Mouse (Mus musculus) intestine, embryonic 16.5 days (tissue): ENCODE results near the gene Slc28a2. TPM values are rescaled to one million over a fixed set of nuclear protein-coding genes. Genes with fewer than 3 reads are reported as not detected.
A peak's percentile ranks its signal among the peaks of the same experiment; 100 is the strongest.
"Not testable (repeated sequence)": the region's sequence is repeated elsewhere in the genome, so short reads cannot be mapped to it uniquely, and the experiment has no call there.

Experiments
- ATAC-seq: fragments of 200-750 bp; cut with Nextera tagmentation; 2 replicates; pipeline ENCODE4 v1.8.0; 2017; ENCODE audit warnings: moderate TSS enrichment, moderate library complexity
- H3K27ac ChIP-seq: fragments of 300-500 bp; sonication (generic); 2 replicates; pipeline ENCODE4 v1.5.1; 2014; ENCODE audit warnings: mild to moderate bottlenecking, low read length
- H3K27me3 ChIP-seq: fragments of 300-500 bp; sonication (generic); replicated peaks from 2 replicates; pipeline ENCODE4 v1.6.1; 2014; ENCODE audit warnings: low read length, control low read depth, mixed read lengths; ENCODE audit not compliant: control insufficient read depth, insufficient read depth
- H3K36me3 ChIP-seq: fragments of 300-500 bp; sonication (generic); 2 replicates; pipeline ENCODE4 v1.6.1; 2014; ENCODE audit warnings: low read length, control low read depth; ENCODE audit not compliant: control insufficient read depth, insufficient read depth
- H3K4me1 ChIP-seq: fragments of 300-500 bp; sonication (generic); 2 replicates; pipeline ENCODE4 v1.6.1; 2014; ENCODE audit warnings: low read length, control low read depth, mixed read lengths; ENCODE audit not compliant: control insufficient read depth, insufficient read depth
- H3K4me2 ChIP-seq: fragments of 300-500 bp; sonication (generic); 2 replicates; pipeline ENCODE4 v1.6.1; 2014; ENCODE audit warnings: low read depth, low read length, control low read depth
- H3K4me3 ChIP-seq: fragments of 300-500 bp; sonication (generic); 2 replicates; pipeline ENCODE4 v1.5.1; 2014; ENCODE audit warnings: mild to moderate bottlenecking, low read length
- H3K9ac ChIP-seq: fragments of 300-500 bp; sonication (generic); 2 replicates; pipeline ENCODE4 v1.6.1; 2014; ENCODE audit warnings: low read depth, low read length
- H3K9me3 ChIP-seq: fragments of 300-500 bp; sonication (generic); 2 replicates; pipeline ENCODE4 v1.6.1; 2016; ENCODE audit warnings: low read length, control low read depth; ENCODE audit not compliant: control insufficient read depth
- WGBS: fragments of 180-500 bp; shearing (Covaris S2); extraction: QIAGEN DNeasy Blood & Tissue Kit; methylation state at CpG from one replicate; pipeline ENCODE4 v1.1.7; 2014; 5-methylcytosine and 5-hydroxymethylcytosine counted together
- polyA plus RNA-seq: library from polyadenylated mRNA; unstranded; fragments of >200 nt; fragmentation: Nextera tagmentation; extraction: Ambion mirVana; gene quantifications from 2 replicates; pipeline ENCODE4 v1.2.1, GENCODE M21; 2015

Gene Slc28a2
- 93.5 and 105 TPM in 2 replicates for polyA plus RNA-seq

- peak; percentile 78 for ATAC-seq
- 40% methylated on average over 3 of the region's 3 CpGs for WGBS
- not testable (repeated sequence) for H3K9ac ChIP-seq
Observed at GRCm38 (mm10) chr2:122426200-122426599, at the start of gene Slc28a2. Gene Slc28a2, plus strand, starts transcription at chr2:122426477.

GRCm38 (mm10) chr2:122377215-122377674 is 49.0 kb upstream of the Slc28a2 start:
- Histone ChIP-seq H3K4me1 (no peaks in the 10 kb centered on the region), H3K9ac (peak overlapping the region; percentile 76), H3K9me3 (no peaks in the 10 kb centered on the region), H3K27ac (peak overlapping the region; percentile 88), H3K4me2 (peak overlapping the region; percentile 55), H3K36me3 (no peaks in the 10 kb centered on the region), H3K4me3 (peak overlapping the region; percentile 74), H3K27me3 (no peaks in the 10 kb centered on the region)
- WGBS, result under 1% methylated on average over 28 of the region's 28 CpGs
- ATAC-seq, result peak; percentile 92

More at GRCm38 (mm10) chr2:122426200-122426599, at the start of gene Slc28a2:
- H3K4me1 ChIP-seq, H3K27me3 ChIP-seq, H3K9me3 ChIP-seq, H3K36me3 ChIP-seq: not testable (repeated sequence)
- Histone ChIP-seq H3K27ac (peak within 1 kb of the TSS; percentile 54), H3K4me3 (peak within 1 kb of the TSS; percentile 22), H3K4me2 (peak within 1 kb of the TSS; percentile 33)

GRCm38 (mm10) chr2:122377751-122378246 is 48.5 kb upstream of the Slc28a2 start:
- Histone ChIP-seq H3K4me2 (peak overlapping the region; percentile 55), H3K27me3 (no peaks in the 10 kb centered on the region), H3K4me1 (no peaks in the 10 kb centered on the region), H3K4me3 (peak overlapping the region; percentile 74), H3K9ac (peak overlapping the region; percentile 76), H3K27ac (peak overlapping the region; percentile 88), H3K9me3 (no peaks in the 10 kb centered on the region), H3K36me3 (no peaks in the 10 kb centered on the region)
- ATAC-seq, result peak; percentile 86
- 0% methylated on average over 26 of the region's 26 CpGs for WGBS

- no peak overlapping the region for H3K9ac ChIP-seq
- H3K27me3 ChIP-seq, result no peaks in the 10 kb centered on the region
- no peak overlapping the region; the same call in 1 of the 2 replicates for H3K27ac ChIP-seq
- 20% methylated on average over 8 of the region's 8 CpGs for WGBS
- H3K4me1 ChIP-seq, result no peaks in the 10 kb centered on the region
- peak overlapping the region; percentile 74 for H3K4me3 ChIP-seq
- no peaks in the 10 kb centered on the region for H3K36me3 ChIP-seq
- no peak for ATAC-seq
- H3K4me2 ChIP-seq, result peak overlapping the region; percentile 55
- no peaks in the 10 kb centered on the region for H3K9me3 ChIP-seq
Observed at GRCm38 (mm10) chr2:122378421-122379291, 47.6 kb upstream of the Slc28a2 start.

GRCm38 (mm10) chr2:122379292-122379650 is 47.0 kb upstream of the Slc28a2 start:
- no peaks in the 10 kb centered on the region for H3K9me3 ChIP-seq
- no peaks in the 10 kb centered on the region for H3K27me3 ChIP-seq
- no peak overlapping the region for H3K4me2 ChIP-seq
- H3K4me1 ChIP-seq, result no peaks in the 10 kb centered on the region
- no peaks in the 10 kb centered on the region for H3K36me3 ChIP-seq
- no peak overlapping the region for H3K9ac ChIP-seq
- H3K4me3 ChIP-seq, result no peak overlapping the region
- ATAC-seq, result no peak
- 49% methylated on average over 2 of the region's 2 CpGs for WGBS
- no peak overlapping the region for H3K27ac ChIP-seq

- no peak overlapping the region for H3K27ac ChIP-seq
- ATAC-seq, result no peak
- no peaks in the 10 kb centered on the region for H3K4me1 ChIP-seq
- no peaks in the 10 kb centered on the region for H3K9me3 ChIP-seq
- H3K27me3 ChIP-seq, result no peaks in the 10 kb centered on the region
- peak overlapping the region; percentile 30 for H3K4me3 ChIP-seq
- H3K36me3 ChIP-seq, result no peaks in the 10 kb centered on the region
- H3K4me2 ChIP-seq, result peak overlapping the region; percentile 57
- 9% methylated on average over 11 of the region's 11 CpGs for WGBS
- H3K9ac ChIP-seq, result 0 out of 2 replicates have a peak overlapping the region, but pooled peaks have one; percentile 26
Observed at GRCm38 (mm10) chr2:122380768-122381311, 45.4 kb upstream of the Slc28a2 start.

- no peaks in the 10 kb centered on the region for H3K36me3 ChIP-seq
- no peak overlapping the region for H3K9ac ChIP-seq
- H3K9me3 ChIP-seq, result no peaks in the 10 kb centered on the region
- no peaks in the 10 kb centered on the region for H3K27me3 ChIP-seq
- no peak overlapping the region for H3K4me3 ChIP-seq
- H3K4me2 ChIP-seq, result no peak overlapping the region
- WGBS, result 70% methylated on average over 16 of the region's 16 CpGs
- no peak for ATAC-seq
- H3K27ac ChIP-seq, result no peak overlapping the region
- no peaks in the 10 kb centered on the region for H3K4me1 ChIP-seq
Observed at GRCm38 (mm10) chr2:122381329-122382103, 44.8 kb upstream of the Slc28a2 start.

- Histone ChIP-seq H3K36me3 (no peaks in the 10 kb centered on the region), H3K4me2 (no peak overlapping the region), H3K9ac (no peak overlapping the region), H3K4me1 (no peaks in the 10 kb centered on the region), H3K27ac (no peak overlapping the region), H3K4me3 (no peak overlapping the region), H3K9me3 (no peaks in the 10 kb centered on the region), H3K27me3 (no peaks in the 10 kb centered on the region)
- WGBS, result 81% methylated on average over 6 of the region's 6 CpGs
- ATAC-seq, result no peak
Observed at GRCm38 (mm10) chr2:122382121-122382520, 44.2 kb upstream of the Slc28a2 start.

- WGBS, result 39% methylated on average over 3 of the region's 3 CpGs
- no peaks in the 10 kb centered on the region for H3K9me3 ChIP-seq
- H3K27me3 ChIP-seq, result no peaks in the 10 kb centered on the region
- H3K4me2 ChIP-seq, result no peak overlapping the region
- H3K27ac ChIP-seq, result no peak overlapping the region
- no peak overlapping the region for H3K9ac ChIP-seq
- no peaks in the 10 kb centered on the region for H3K36me3 ChIP-seq
- no peaks in the 10 kb centered on the region for H3K4me1 ChIP-seq
- no peak for ATAC-seq
- H3K4me3 ChIP-seq, result no peak overlapping the region
Observed at GRCm38 (mm10) chr2:122385095-122385494, 41.2 kb upstream of the Slc28a2 start.
